Mouse (Mus musculus) hindbrain, embryonic 16.5 days (tissue): ENCODE measurements at regions not wholly inside any gene's neighbourhood (a gene's known extent, or its start where the extent isn't known, plus 50 kb on each side); places are given as distances from the start of the nearest gene placed in this dataset.
A peak's percentile ranks its signal among the peaks of the same experiment; 100 is the strongest.

Source experiments
- ATAC-seq: fragments of 200-750 bp; cut with Nextera tagmentation; 2 replicates; pipeline ENCODE4 v1.8.0; 2017; ENCODE audit warnings: moderate TSS enrichment, moderate library complexity
- H3K27ac ChIP-seq: fragments of 300-500 bp; sonication (generic); 2 replicates; pipeline ENCODE4 v1.5.1; 2014; ENCODE audit warnings: low read depth, mild to moderate bottlenecking, control low read depth, low read length, moderate library complexity
- H3K27me3 ChIP-seq: fragments of 300-500 bp; sonication (generic); replicated peaks from 2 replicates; pipeline ENCODE4 v1.6.1; 2014; ENCODE audit warnings: low read length; ENCODE audit not compliant: control insufficient read depth, insufficient read depth
- H3K36me3 ChIP-seq: fragments of 300-500 bp; sonication (generic); 2 replicates; pipeline ENCODE4 v1.6.1; 2014; ENCODE audit warnings: mild to moderate bottlenecking, low read length, moderate library complexity, mixed read lengths; ENCODE audit not compliant: control insufficient read depth, insufficient read depth
- H3K4me1 ChIP-seq: fragments of 300-500 bp; sonication (generic); 2 replicates; pipeline ENCODE4 v1.6.1; 2014; ENCODE audit warnings: low read depth, low read length; ENCODE audit not compliant: control insufficient read depth, insufficient read depth
- H3K4me2 ChIP-seq: fragments of 300-500 bp; sonication (generic); 2 replicates; pipeline ENCODE4 v1.6.1; 2014; ENCODE audit warnings: mild to moderate bottlenecking, low read length, control low read depth, moderate library complexity
- H3K4me3 ChIP-seq: fragments of 300-500 bp; sonication (generic); 2 replicates; pipeline ENCODE4 v1.5.1; 2014; ENCODE audit warnings: mild to moderate bottlenecking, low read length, control low read depth, moderate library complexity
- H3K9ac ChIP-seq: fragments of 300-500 bp; sonication (generic); 2 replicates; pipeline ENCODE4 v1.6.1; 2014; ENCODE audit warnings: low read depth, mild to moderate bottlenecking, control low read depth, low read length, moderate library complexity
- H3K9me3 ChIP-seq: fragments of 300-500 bp; sonication (generic); 2 replicates; pipeline ENCODE4 v1.6.1; 2014; ENCODE audit warnings: mild to moderate bottlenecking, low read length, moderate library complexity; ENCODE audit not compliant: control insufficient read depth
- WGBS: fragments of 180-500 bp; shearing (Covaris S2); extraction: QIAGEN DNeasy Blood & Tissue Kit; methylation state at CpG from one replicate; pipeline ENCODE4 v1.1.7; 2014; 5-methylcytosine and 5-hydroxymethylcytosine counted together

GRCm38 (mm10) chr8:83798881-83799606 lies 57.9 kb upstream of the Adgre5 start:
- no peaks in the 10 kb centered on the region; the same call in 1 of the 2 replicates for H3K4me1 ChIP-seq
- H3K4me3 ChIP-seq = no peak overlapping the region
- no peak for ATAC-seq
- 85% methylated on average over 9 of the region's 9 CpGs for WGBS
- H3K36me3 ChIP-seq = no peaks in the 10 kb centered on the region
- H3K27me3 ChIP-seq = no peaks in the 10 kb centered on the region
- no peak overlapping the region for H3K27ac ChIP-seq
- no peak overlapping the region for H3K9ac ChIP-seq
- peaks cover 3% of the 10 kb centered on the region; the same call in 1 of the 2 replicates for H3K9me3 ChIP-seq
- no peak overlapping the region for H3K4me2 ChIP-seq

- Histone ChIP-seq H3K9ac (peak overlapping the region; percentile 15; the same call in 1 of the 2 replicates), H3K4me1 (peaks cover 2% of the 10 kb centered on the region; the same call in 1 of the 2 replicates), H3K36me3 (no peaks in the 10 kb centered on the region), H3K4me3 (no peak overlapping the region), H3K4me2 (peak overlapping the region; percentile 30), H3K9me3 (peaks cover 3% of the 10 kb centered on the region; the same call in 1 of the 2 replicates), H3K27ac (no peak overlapping the region), H3K27me3 (no peaks in the 10 kb centered on the region)
- peak; percentile 63 for ATAC-seq
- WGBS = 52% methylated on average over 16 of the region's 16 CpGs
Observed at GRCm38 (mm10) chr8:83793491-83794238, 52.5 kb upstream of the Adgre5 start.
